Mouse (Mus musculus) ES-CJ7 (cell line): ENCODE results near the gene Dnaaf3.
A peak's percentile ranks its signal among the peaks of the same experiment; 100 is the strongest.

Experiments
- DNase-seq: peaks from one replicate; pipeline ENCODE4 v3.0.0; 2011; ENCODE audit warnings: low read depth, low spot score

Gene Dnaaf3

GRCm38 (mm10) chr7:4522292-4522691, 10.0 kb downstream of the Dnaaf3 start:
- no peak for DNase-seq

- peak; percentile 65 for DNase-seq
These were observed 10.8 kb downstream of the Dnaaf3 start for GRCm38 (mm10) chr7:4521231-4522003.

DNA sequence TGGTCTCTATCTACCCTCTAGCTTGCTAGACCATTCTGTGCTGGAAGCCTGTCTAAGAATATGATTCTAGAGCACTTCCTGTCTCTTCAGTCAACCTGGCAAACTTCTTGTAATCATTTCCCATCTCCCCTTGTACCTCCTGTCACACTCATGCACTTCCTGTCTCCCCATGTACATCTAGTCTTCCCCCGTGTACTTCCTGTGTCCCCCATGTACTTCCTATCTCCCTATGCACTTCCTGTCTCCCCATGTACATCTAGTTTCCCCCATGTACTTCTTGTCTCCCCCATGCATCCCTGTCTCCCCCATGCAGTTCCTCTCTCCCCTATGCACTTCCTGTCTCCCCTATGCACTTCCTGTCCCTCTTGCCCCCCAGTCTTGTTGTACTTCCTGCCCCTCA, 13.8 kb downstream of the Dnaaf3 start:
- no peak for DNase-seq

DNA sequence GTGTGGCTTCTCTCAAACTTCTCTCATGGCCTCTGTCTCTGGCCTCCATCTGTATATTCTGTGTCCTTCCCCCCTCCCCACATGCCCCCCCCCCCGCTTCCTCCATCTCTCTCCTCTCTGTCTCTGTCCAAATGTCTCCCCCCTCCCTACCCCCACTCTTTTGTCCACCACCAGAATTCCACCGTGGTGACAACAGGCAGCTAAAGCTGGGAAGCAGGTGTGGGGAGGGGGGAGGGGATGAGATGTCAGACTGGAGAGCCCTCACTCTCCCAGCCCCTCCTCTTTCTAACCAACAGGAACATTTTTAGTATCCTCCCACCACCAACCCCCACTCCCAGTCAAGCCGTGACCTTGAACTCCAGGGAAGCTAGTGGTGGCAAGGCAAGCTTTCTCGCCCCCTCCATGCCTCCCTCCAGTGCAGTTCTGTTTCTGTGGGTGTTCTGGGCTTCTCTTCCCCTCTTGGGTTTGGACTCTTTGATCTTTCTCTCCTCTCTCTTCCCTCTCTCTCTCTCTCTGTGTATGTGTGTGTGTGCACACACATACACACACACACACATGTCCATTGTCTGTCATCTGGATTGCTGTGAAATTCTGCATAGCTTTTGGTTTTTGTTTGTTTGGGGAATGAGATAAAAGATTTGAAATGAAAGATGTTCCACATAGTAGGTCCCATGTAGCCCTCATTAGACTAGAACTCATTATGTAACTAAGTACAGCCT, 15.8 kb downstream of the Dnaaf3 start, which contains the start of gene Tnnt1:
TSS of gene Tnnt1 (minus strand) at position 51 of the 719 bp plus-strand sequence.
- DNase-seq = peak; percentile 88

DNA sequence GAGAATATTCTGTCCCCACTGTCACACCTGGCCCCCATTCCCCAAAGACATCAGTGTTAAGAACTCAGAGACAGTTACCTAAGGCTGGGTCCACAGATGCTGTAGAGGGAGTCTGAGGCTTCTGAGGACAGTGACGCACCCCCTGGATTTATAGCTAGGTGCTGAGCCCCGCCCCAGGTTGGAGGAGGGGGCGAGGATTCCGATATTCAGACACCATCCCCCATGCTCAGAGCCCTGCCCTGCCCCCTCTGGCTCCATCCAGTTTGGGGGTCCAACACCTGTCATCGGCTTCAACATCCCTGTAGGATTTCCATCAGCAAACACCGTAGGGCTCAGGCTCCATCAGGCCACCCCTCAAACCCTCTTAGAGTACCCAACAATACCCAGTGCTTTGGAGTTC, 16.4 kb downstream of the Dnaaf3 start:
- DNase-seq = no peak

GRCm38 (mm10) chr7:4513829-4514712, 18.2 kb downstream of the Dnaaf3 start:
- DNase-seq = no peak

DNA sequence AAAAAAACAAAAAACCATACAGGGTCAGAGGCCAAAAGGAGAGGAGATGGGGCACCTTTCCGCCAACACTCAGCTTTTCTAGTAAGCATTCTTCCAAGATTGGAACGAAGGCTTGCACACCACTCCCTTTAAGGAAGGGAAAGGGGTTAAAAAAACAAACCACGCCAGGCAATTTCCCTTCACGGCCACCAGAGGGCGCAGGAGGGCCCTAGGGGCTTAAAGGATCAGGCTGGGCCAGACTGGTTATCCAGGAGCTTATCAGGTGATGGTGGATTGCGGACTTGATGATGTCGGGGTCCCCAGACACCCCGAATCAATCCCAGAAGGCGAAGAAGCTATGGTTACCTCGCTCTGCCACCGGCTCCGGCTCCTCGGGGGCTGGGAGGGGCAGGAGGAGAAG, 19.0 kb downstream of the Dnaaf3 start:
- DNase-seq = peak; percentile 82

- DNase-seq = no peak
These were observed 20.6 kb downstream of the Dnaaf3 start for GRCm38 (mm10) chr7:4511489-4512224.

GRCm38 (mm10) chr7:4509863-4510608, 22.2 kb downstream of the Dnaaf3 start:
- peak; percentile 89 for DNase-seq

- no peak for DNase-seq
These were observed 23.5 kb downstream of the Dnaaf3 start for GRCm38 (mm10) chr7:4508739-4509116.

- peak; percentile 83 for DNase-seq
These were observed 24.1 kb downstream of the Dnaaf3 start for GRCm38 (mm10) chr7:4508062-4508738.

DNA sequence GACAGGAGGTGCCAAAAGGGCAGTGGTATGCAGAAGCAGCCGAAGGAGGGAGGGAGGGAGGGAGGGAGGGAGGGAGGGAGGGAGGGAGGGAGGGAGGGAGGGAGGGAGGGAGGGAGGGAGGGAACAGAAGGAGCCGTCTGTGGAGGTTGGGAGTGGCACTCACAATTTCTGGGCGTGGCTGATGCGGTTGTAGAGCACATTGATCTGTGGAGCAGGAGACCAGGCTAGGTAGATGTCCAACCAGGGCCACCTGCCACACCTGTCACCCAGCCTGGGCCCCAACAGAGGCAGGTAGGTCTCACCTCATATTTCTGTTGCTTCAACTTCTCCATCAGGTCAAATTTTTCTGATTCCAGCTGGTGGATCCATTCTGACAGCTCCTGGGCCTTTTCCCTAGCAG, 25.0 kb downstream of the Dnaaf3 start:
- DNase-seq = peak; percentile 40

DNA sequence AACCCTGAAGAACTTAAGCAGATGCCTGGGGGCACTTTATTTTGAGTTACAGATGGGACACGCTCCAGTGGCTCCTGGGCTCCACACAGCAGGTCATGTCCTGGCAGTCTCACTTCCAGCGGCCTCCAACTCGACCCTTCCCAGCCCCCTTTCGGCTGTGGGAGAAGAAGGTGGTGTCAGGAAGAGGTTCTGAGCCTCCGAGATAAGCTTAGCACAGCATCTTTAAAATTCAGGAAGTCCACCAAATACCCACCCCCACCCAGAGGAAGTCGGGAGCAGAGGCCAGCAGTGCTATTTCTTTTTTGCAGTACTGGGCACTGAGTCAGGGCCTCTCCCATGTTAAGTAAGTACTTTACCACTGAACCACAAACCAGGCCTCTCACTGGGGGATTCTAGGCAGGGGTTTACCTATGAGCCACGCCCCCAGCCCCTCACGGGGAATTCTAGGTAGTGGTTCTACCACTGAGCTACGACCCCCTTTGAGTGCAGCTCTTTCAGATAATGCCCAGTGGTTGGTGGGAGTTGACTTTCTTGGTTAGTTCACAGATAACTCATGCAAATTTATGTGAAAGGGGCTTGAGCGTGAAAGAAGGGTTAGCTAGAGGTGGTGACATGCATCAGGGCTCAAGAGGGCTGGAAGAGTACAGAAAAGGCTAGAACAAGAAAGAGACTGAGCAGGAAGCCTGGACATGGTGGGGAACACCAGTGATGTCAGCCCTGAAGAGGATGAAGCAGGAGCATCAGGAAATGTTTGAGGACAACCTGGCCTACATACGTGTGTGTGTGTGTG, 27.4 kb downstream of the Dnaaf3 start:
- no peak for DNase-seq

GRCm38 (mm10) chr7:4503858-4504257, 28.4 kb downstream of the Dnaaf3 start:
- no peak for DNase-seq

DNA sequence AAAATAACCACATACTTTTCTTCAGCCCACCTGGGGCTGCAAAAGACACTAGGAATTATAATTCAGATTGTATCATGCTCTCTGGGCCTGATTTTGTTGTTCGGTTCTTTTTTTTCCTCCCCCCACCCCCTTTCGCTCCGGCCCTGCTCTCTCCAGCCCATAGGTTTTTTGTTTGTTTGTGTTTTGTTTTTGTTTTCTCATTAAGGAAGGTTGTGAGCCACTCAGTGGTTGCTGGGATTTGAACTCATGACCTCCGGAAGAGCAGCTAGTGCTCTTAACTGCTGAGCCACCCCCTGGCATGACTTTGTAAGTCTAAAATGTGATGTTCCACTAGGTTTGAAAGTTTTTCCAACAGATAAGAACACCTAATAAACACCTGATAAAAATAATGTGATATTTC, 29.2 kb downstream of the Dnaaf3 start:
- no peak for DNase-seq

- DNase-seq = peak; percentile 79
These were observed 29.7 kb downstream of the Dnaaf3 start for GRCm38 (mm10) chr7:4502421-4503090.

DNA sequence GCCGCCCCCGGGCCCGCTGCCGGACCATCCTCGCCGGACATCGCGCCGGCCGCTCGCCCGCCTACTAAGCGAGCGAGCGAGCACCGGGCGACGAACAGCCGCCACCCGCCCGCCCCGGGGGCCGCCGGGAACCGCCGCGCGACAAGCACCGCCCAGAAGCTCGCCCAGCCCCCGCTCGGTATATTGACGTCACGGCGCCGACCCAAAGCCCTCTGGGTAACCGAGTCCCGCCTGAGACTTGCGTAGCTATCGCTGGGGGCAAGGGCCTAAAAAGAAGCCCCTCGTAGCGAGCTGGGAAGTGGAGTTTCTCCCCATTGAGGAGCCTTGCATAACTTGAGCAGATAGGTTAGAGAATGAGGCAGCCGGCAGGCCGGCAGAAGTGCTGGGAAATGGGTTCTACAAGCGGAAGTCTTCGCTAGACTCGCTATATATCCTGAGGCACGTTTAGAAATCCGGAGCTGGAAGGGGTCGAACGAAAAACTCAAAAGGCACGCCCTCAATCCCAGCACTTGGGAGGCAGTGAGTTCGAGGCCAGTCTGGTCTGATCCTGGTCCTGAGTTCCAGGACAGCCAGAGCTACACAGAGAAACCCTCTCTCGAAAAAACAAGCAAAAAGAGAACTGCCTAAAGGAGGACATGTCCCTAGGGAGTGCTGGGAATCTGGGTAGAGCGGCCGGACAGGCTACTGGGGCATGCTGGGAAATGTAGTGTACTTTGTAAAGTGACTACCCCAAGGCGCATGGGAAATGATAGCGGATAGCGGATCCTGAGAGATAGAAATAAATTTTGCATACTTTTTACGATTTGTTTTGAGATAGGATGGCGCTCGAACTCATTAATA, 30.5 kb downstream of the Dnaaf3 start, which contains the start of gene Ppp1r12c:
TSS of gene Ppp1r12c (minus strand) at position 123 of the 840 bp plus-strand sequence.
- DNase-seq = peak; percentile 87
